Mouse (Mus musculus) adrenal gland, postnatal 10 days (tissue): ENCODE measurements at regions not wholly inside any gene's neighbourhood (a gene's known extent, or its start where the extent isn't known, plus 50 kb on each side); places are given as distances from the start of the nearest gene placed in this dataset.

Source experiments
- DNase-seq: peaks from one replicate; pipeline ENCODE4 v3.0.0; 2021; ENCODE audit warnings: mixed read lengths

GRCm38 (mm10) chr5:39173491-39173890, 296.9 kb upstream of the Clnk start:
- DNase-seq: no peak

GRCm38 (mm10) chr5:39159651-39160050, 283.0 kb upstream of the Clnk start:
- no peak for DNase-seq

- no peak for DNase-seq
Measured at GRCm38 (mm10) chr5:39155763-39156162, 279.2 kb upstream of the Clnk start.

GRCm38 (mm10) chr5:39153291-39153794, 276.7 kb upstream of the Clnk start:
- DNase-seq: no peak

- no peak for DNase-seq
Measured at GRCm38 (mm10) chr5:39151917-39152316, 275.3 kb upstream of the Clnk start.

- no peak for DNase-seq
Measured at GRCm38 (mm10) chr5:39150891-39151290, 274.3 kb upstream of the Clnk start.

- no peak for DNase-seq
Measured at GRCm38 (mm10) chr5:39145658-39146057, 269.0 kb upstream of the Clnk start.

- no peak for DNase-seq
Measured at GRCm38 (mm10) chr5:39144225-39144624, 267.6 kb upstream of the Clnk start.

GRCm38 (mm10) chr5:39143648-39144047, 267.0 kb upstream of the Clnk start:
- peak; percentile 69 for DNase-seq

- DNase-seq: no peak
Measured at GRCm38 (mm10) chr5:39138375-39138774, 261.8 kb upstream of the Clnk start.

- no peak for DNase-seq
Measured at GRCm38 (mm10) chr5:39128931-39129330, 252.3 kb upstream of the Clnk start.

- no peak for DNase-seq
Measured at GRCm38 (mm10) chr5:39126833-39127232, 250.2 kb upstream of the Clnk start.

GRCm38 (mm10) chr5:39126270-39126691, 249.7 kb upstream of the Clnk start:
- peak; percentile 17 for DNase-seq

GRCm38 (mm10) chr5:39110336-39110735, 233.7 kb upstream of the Clnk start:
- peak; percentile 38 for DNase-seq

- no peak for DNase-seq
Measured at GRCm38 (mm10) chr5:39109526-39109925, 232.9 kb upstream of the Clnk start.

GRCm38 (mm10) chr5:39099113-39099512, 222.5 kb upstream of the Clnk start:
- peak; percentile 28 for DNase-seq

- no peak for DNase-seq
Measured at GRCm38 (mm10) chr5:39094875-39095274, 218.3 kb upstream of the Clnk start.

GRCm38 (mm10) chr5:39076555-39077178, 200.1 kb upstream of the Clnk start:
- DNase-seq: no peak

- DNase-seq: no peak
Measured at GRCm38 (mm10) chr5:39069683-39070082, 193.1 kb upstream of the Clnk start.

- no peak for DNase-seq
Measured at GRCm38 (mm10) chr5:39063061-39063460, 186.4 kb upstream of the Clnk start.

GRCm38 (mm10) chr5:39052490-39053250, 176.1 kb upstream of the Clnk start:
- DNase-seq: no peak

- DNase-seq: no peak
Measured at GRCm38 (mm10) chr5:39050512-39050911, 173.9 kb upstream of the Clnk start.

- no peak for DNase-seq
Measured at GRCm38 (mm10) chr5:39049141-39049540, 172.5 kb upstream of the Clnk start.

- no peak for DNase-seq
Measured at GRCm38 (mm10) chr5:39040467-39040866, 163.9 kb upstream of the Clnk start.
